Mouse (Mus musculus): ENCODE results near the gene Cracr2b.
A peak's percentile ranks its signal among the peaks of the same experiment; 100 is the strongest.

Gene Cracr2b

DNA sequence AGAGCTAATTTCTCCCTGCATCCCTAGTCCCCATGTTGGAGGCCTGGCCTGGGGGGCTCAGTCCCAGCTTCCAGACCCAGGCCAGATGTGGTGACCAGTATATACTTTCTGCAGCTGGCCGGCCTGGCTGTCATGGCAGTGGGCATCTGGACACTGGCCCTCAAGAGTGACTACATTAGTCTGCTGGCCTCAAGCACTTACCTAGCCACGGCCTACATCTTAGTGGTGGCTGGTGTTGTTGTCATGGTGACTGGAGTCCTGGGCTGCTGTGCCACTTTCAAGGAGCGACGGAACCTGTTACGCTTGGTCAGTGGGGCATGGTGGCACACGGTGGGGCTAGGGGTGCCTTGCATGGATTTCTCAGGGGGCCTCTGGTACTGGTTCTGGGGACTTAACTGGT, 8.5 kb downstream of the Cracr2b start:
- no peak for DNase-seq (ENCODE audit: low spot score in 2 of 2)

DNA sequence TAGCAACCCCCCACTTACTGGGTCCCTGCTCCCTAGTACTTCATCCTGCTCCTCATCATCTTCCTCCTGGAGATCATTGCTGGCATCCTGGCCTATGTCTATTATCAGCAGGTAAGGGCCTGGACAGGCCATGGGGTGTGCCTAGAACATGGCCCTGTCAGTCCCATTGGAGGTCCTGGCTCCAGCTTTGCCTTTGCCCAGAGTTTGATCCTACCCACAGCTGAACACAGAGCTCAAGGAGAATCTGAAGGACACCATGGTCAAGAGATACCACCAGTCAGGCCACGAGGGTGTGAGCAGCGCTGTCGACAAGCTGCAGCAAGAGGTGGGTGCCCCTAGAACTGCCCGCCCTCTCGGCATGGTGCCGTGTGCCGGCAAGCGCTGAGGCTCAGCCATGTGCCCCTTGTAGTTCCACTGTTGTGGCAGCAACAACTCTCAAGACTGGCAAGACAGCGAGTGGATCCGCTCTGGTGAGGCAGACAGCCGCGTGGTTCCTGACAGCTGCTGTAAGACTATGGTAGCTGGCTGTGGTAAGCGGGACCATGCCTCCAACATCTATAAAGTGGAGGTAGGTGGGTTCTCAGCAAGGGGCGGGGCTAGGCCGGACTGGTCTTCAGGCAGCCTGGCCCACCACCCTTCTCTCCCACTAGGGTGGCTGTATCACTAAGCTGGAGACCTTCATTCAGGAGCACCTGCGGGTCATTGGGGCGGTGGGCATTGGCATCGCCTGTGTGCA, 9.2 kb downstream of the Cracr2b start:
- DNase-seq (ENCODE audit: low spot score in 2 of 2), result no peak

DNA sequence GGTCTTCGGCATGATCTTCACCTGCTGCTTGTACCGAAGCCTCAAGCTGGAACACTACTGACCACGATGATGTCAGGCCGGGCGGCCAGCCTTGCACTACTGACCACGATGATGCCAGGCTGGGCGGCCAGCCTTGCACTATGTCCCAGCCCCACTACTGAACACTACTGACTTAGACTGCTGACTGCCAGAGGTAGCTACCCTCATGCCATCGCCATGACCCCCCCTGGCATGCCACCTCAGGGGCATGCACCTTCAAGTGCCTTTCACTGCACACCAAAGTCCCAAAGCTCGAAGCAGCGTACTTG, 9.7 kb downstream of the Cracr2b start:
- no peak for DNase-seq (ENCODE audit: low spot score in 2 of 2)

GRCm38 (mm10) chr7:141471236-141471635, 10.3 kb downstream of the Cracr2b start:
- DNase-seq (ENCODE audit: low spot score in 2 of 2), result no peak

DNA sequence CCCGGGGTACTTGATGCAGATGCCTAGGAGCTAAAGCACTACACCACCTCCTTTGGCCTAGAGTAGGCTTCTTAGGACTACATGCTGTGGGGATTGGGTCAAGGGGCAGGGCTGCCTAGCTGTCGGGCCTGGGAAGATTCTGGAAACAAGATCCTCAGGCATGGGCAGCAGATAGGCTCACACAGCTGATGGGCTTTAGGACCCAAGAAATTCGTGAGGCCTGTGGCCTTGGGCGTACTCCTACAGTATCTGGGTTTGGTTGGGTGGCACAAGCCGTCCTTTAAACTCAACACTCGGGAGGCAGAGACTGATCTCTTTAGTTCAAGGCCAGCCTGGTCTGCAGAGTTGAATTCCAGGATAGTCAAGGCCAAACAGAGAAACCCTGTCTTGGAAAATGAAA, 11.3 kb downstream of the Cracr2b start:
- no peak for DNase-seq (ENCODE audit: low spot score in 2 of 2)

DNA sequence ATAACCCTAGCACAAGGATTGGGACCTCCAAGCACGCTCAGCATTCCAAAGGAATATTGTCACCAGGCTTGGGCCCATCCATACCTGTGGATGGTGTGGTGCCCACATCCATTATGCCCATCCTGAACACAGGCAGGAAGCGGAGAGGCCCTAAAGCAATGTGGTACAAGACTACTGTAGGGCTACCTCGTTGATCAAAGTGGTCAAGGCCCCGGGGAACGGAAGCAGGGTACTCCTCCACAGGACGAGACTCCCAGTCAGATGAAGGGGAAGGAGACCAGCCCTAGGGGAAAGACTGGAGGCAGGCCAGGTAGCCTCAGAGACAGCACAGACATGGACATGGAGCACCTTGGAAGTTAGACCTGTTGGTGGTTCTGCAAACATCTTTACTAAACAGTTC, 11.9 kb downstream of the Cracr2b start:
- no peak for DNase-seq (ENCODE audit: low spot score in 2 of 2)

GRCm38 (mm10) chr7:141474160-141474559, 13.3 kb downstream of the Cracr2b start:
- no peak for DNase-seq (ENCODE audit: low spot score in 2 of 2)

DNA sequence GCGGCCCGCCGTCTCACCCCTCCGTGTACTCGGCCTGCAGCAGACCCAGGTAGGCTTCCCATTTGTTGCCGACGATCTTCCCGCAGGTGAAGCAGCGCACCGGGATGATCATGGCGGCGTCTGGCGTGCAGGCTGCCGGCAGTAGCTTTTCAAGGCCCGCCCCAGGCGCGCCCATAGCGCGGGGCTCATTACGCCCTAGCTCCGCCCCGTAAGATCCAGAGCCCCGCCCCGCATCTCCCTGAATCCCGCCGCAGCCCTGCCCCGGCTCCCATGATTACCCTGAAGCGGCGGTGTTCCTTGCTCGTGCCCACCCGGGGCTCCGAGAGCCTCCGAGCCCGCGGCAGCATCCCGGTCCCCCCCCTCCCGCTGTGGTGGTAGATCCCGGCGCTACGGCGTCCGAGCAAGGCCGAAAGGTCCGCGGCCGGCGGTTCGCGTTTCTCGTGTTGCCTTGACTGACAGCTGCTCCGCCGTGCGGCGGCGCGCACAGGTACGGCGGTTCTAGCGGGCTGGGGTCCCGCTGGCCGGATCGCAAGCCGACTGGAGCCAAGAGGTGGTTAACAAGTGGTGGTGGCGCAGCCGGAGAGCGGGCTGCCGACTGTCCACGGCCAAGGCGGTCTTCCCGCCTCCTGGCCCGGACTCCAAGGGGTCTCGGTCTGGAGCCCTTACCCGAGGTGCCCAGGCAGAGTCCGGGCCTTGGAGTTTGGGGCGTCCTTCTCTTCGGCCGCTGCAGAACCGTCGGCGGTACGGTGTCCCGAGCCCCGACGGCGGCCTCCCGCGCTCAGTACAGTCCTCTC, 14.3 kb downstream of the Cracr2b start, which contains the start of the genes Polr2l and Tspan4:
TSS of gene Polr2l (minus strand) at position 122 of the 794 bp plus-strand sequence.
TSS of gene Tspan4 (plus strand) at position 230 of the 794 bp plus-strand sequence.
- peak; percentile 78 to 82 for DNase-seq (ENCODE audit: low spot score in 2 of 2)

- no peak for DNase-seq (ENCODE audit: low spot score in 2 of 2)
Observed at GRCm38 (mm10) chr7:141475805-141476158, 14.9 kb downstream of the Cracr2b start.

DNA sequence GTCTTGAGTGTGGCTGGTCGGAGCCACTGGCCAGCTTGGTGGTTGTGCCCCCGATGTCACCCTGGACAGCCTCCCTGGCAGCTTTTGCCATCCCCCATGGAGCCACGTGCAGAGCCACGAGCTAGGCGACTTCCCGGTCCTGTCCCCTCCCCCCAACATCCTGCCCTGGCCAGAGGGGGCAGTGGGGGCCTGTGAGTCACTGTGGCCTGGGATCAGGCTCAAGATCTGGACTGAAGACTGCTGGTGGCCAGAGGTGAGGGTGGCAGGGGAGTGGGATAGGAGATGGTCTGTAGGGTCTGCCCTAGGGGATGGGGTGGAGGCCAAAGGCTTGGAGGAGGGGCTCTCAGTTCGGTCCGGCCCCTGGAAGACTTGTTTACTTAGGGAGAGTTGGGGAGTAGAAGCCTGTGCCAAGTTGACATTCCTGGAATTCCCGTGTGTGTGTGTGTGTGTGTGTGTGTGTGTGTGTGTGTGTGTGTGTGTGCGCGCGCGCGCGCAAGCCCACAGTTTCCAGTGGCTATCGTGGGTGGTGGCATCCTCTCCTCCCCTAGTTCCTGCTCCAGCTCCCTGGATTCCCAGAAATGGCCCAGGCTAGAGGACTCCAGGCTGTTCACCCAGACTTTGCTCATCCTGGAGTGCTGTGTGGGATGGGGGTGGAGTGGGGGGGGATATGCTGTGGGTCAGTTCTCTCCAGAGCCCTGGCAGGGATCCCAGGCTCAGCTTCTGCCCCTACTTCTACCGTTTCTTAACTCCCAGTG, 15.5 kb downstream of the Cracr2b start:
- DNase-seq (ENCODE audit: low spot score in 2 of 2), result peak; percentile 80 to 82

DNA sequence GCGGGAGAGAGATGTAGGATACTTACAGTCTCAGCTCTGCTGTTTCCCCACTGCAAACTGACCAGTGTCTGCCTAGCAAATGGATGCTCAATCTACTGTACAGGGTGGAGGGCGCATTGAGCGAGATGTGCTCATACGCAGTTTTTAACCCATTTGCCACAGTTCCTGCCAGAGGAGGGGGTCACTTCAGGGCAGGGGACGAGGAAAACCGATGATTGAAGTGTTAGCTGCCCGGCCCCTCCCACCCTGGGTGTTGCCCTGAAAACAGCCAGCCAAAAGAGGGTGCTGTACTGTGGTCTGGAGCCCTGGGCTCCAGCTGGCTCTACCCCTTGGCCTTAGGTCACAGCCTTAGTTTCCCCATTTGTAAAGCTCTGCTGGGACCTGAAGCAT, 16.1 kb downstream of the Cracr2b start:
- no peak for DNase-seq (ENCODE audit: low spot score in 2 of 2)

GRCm38 (mm10) chr7:141477578-141478269, 16.8 kb downstream of the Cracr2b start:
- no peak for DNase-seq (ENCODE audit: low spot score in 2 of 2)

DNA sequence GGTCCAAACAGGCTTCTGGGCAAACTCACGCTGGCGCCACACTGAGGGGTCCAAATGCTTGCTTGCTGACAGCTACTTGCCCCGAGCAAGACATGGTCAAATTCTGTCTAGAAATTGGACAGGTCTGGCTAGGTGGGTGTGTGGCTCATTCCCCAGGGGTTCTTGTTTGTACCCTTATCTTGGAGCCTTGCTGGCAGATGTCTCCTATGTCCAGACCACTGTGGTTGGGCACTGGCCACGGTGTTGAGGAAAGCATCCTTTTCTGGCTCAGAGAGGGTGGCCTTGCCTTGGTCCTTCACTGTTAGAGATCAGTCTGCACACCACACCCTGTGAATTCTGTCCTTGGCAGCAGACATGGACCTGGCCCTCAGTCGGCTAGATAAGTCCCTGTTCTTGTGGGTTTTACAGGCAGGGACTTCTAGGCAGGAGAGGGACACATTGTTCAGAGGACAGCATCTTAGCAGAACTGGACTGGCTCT, 17.4 kb downstream of the Cracr2b start:
- no peak for DNase-seq (ENCODE audit: low spot score in 2 of 2)

DNA sequence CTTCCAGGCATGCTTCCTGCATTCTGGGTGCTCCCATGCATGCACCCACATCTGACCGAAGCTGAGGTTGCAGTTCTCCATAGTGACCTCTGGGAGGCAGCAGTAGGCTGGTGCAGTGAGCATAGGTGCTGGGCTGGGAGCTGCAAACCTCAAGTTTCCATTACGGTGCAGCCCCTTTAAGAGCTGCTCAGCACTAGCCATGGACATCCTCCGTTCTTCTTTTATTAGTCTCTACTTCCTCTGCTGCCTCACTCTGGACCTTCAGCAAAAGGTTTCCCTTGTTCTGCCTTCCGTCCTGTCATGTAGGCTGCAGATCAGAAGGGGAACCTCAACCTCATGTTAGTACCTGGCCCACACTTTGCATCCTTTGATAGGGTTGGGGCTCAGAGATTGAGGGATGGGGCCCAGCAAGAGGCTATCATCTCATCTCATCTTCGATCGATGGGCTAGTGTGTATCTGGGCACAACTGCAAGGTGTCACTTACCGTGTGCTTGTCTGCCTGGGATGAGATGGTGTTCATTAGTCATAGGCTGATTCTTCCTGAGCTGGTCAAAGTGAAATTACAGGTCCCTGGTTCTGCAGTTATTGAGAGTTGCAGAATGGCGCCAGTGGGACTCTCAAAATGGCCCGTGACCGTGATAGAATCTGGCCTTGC, 20.1 kb downstream of the Cracr2b start:
- DNase-seq (ENCODE audit: low spot score in 2 of 2), result peak in 1 of 2 experiments; percentile 53

GRCm38 (mm10) chr7:141481498-141482401, 20.9 kb downstream of the Cracr2b start:
- no peak for DNase-seq (ENCODE audit: low spot score in 2 of 2)

GRCm38 (mm10) chr7:141482531-141483024, 21.7 kb downstream of the Cracr2b start:
- no peak for DNase-seq (ENCODE audit: low spot score in 2 of 2)

DNA sequence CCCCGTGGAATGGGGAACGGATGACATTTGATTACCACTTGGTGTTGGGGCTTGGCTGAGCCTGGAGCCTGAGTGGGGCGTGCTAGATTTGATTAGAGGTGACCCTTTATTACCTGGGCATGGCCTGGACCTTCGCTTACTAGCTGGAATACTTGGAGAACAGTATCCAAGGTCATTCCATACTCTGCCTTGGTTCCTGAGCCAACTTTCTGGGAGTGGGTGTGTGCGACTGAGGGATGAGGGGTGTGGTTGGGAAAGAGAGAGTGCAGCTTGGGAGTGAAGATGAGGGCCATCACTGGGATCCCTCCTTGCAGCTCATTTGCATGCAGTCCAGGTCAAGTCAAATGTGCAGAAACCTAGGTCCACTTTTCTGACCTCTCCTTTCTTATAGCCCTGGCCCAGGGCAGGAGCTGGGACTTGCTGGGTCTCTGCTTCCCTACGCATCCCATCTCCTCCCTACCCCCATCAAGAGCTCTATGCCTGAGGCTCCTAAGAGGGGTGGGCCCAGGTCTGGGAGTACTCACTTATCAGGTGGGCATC, 22.3 kb downstream of the Cracr2b start:
- DNase-seq (ENCODE audit: low spot score in 2 of 2), result no peak

DNA sequence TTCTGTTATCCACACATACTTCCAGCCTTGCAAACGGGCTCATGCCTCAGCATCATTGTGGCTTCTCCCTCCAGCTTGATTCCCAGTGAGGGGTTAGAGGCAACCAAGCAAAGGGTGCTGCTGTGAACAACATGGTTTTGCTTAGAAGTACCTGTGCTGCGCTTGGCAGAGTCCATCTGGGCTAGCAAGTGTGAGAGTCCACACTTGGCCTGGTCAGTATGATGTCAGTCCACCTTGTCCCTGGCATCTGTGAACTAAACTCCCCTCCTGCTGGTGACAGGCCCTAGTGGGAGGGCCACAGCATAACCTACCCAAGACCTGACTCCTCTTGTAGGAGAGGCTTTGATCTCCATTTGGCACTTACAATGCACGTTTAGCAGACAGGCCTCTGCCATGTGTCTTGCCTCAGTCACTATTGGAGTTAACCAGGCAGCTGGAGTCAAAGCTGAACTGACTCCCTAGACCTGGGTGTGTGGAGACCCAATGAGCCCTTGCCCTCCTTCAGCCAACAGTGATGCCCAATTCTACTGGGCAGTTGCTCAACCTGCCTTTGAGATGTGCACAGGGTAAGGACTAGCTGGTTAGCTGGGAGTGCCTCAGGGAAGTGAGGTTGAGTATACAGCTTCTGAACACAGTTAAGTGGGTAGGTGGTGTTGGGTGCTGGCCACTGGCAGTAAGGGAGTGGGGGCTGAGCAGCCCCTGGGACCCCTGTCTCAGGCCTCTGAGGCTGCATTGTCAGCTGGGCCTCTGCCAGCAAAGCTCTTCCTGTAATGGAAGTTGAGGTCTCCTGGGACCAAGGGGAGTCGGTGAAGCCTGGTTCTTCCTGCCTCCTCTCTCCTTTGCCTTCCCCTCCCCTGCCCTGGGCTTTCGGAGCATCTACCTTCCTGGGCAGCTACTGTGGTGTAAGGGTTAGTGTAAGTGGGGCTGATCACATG, 23.6 kb downstream of the Cracr2b start:
- DNase-seq (ENCODE audit: low spot score in 2 of 2), result no peak

- DNase-seq (ENCODE audit: low spot score in 2 of 2), result no peak
Observed at GRCm38 (mm10) chr7:141485186-141485585, 24.3 kb downstream of the Cracr2b start.
